Mouse (Mus musculus) C2C12 (cell line): ENCODE measurements around the gene Bcl11b.

Source experiments
- CTCF ChIP-seq: IDR thresholded peaks from one replicate; pipeline ENCODE4 v1.5.1; 2011; ENCODE audit not compliant: control insufficient read depth, insufficient read depth, insufficient read length
- MAX ChIP-seq: IDR thresholded peaks from one replicate; pipeline ENCODE4 v1.6.1; 2011; ENCODE audit warnings: mild to moderate bottlenecking, control low read depth
- USF1 ChIP-seq: IDR thresholded peaks from one replicate; pipeline ENCODE4 v1.6.1; 2011; ENCODE audit warnings: low read depth, mild to moderate bottlenecking, control low read depth, moderate library complexity

- TF ChIP-seq MAX: no peak
- TF ChIP-seq CTCF: no peak
- no peak for TF ChIP-seq USF1
Observed at GRCm38 (mm10) chr12:107936972-107937371, 66.4 kb downstream of the Bcl11b start.
